Mouse (Mus musculus) MEL (cell line): ENCODE measurements at regions not wholly inside any gene's neighbourhood (a gene's known extent, or its start where the extent isn't known, plus 50 kb on each side); places are given as distances from the start of the nearest gene placed in this dataset.

Source experiments
- CTCF ChIP-seq, 3 experiments: IDR thresholded peaks in 2 of 3; conservative IDR thresholded peaks in 1 of 3; 2 replicates each; pipeline ENCODE4 v1.5.1; 2011 to 2012; ENCODE audit warnings: low read length in 3 of 3, low read depth in 2 of 3, mild to moderate bottlenecking in 2 of 3, improper control_type of control experiment in 1 of 3, inconsistent platforms in 1 of 3, mixed read lengths in 1 of 3, moderate library complexity in 1 of 3; ENCODE audit not compliant: control insufficient read depth in 1 of 3, insufficient read depth in 1 of 3, poor library complexity in 1 of 3, severe bottlenecking in 1 of 3
- JUND ChIP-seq: IDR thresholded peaks from 2 replicates; pipeline ENCODE4 v1.6.1; 2011; ENCODE audit warnings: low read depth, mild to moderate bottlenecking, improper control_type of control experiment, low read length
- MXI1 ChIP-seq: IDR thresholded peaks from 2 replicates; pipeline ENCODE4 v1.6.1; 2011; ENCODE audit warnings: mild to moderate bottlenecking, low read depth, low read length, improper control_type of control experiment
- POLR2A ChIP-seq, 2 experiments: IDR thresholded peaks; 2 replicates each; pipeline ENCODE4 v1.6.1; 2011 to 2012; ENCODE audit warnings: low read length in 2 of 2, mild to moderate bottlenecking in 2 of 2, control low read depth in 1 of 2, improper control_type of control experiment in 1 of 2, low read depth in 1 of 2, moderate library complexity in 1 of 2; ENCODE audit not compliant: control insufficient read depth in 1 of 2, insufficient read depth in 1 of 2, poor library complexity in 1 of 2
- POLR2AphosphoS5 ChIP-seq: IDR thresholded peaks from 2 replicates; pipeline ENCODE4 v1.6.1; 2012; ENCODE audit warnings: low read depth, borderline replicate concordance, mild to moderate bottlenecking, inconsistent platforms, low read length, moderate library complexity, mixed read lengths
- SIN3A ChIP-seq: IDR thresholded peaks from 2 replicates; pipeline ENCODE4 v1.6.1; 2012; ENCODE audit warnings: low read length, improper control_type of control experiment, inconsistent platforms
- TAL1 ChIP-seq: IDR thresholded peaks from 2 replicates; pipeline ENCODE4 v1.6.1; 2012; ENCODE audit warnings: mild to moderate bottlenecking, inconsistent platforms, low read length, moderate library complexity, mixed read lengths
- TCF12 ChIP-seq: IDR thresholded peaks from 2 replicates; pipeline ENCODE4 v1.6.1; 2014; ENCODE audit warnings: low read depth, mild to moderate bottlenecking, inconsistent platforms, low read length, improper control_type of control experiment, moderate library complexity
- USF1 ChIP-seq: IDR thresholded peaks from 2 replicates; pipeline ENCODE4 v1.6.1; 2014; ENCODE audit warnings: low read depth, mild to moderate bottlenecking, inconsistent platforms, low read length, improper control_type of control experiment, moderate library complexity
- USF2 ChIP-seq, 2 experiments: IDR thresholded peaks; 2 replicates each; pipeline ENCODE4 v1.6.1; 2011 to 2012; ENCODE audit warnings: improper control_type of control experiment in 2 of 2, low read length in 2 of 2, borderline replicate concordance in 1 of 2, inconsistent platforms in 1 of 2, low read depth in 1 of 2, mild to moderate bottlenecking in 1 of 2; ENCODE audit not compliant: insufficient read depth in 1 of 2
- ZNF384 ChIP-seq: IDR thresholded peaks from 2 replicates; pipeline ENCODE4 v1.6.1; 2012; ENCODE audit warnings: low read depth, mild to moderate bottlenecking, inconsistent platforms, low read length, improper control_type of control experiment

GRCm38 (mm10) chr3:6137374-6137773 is 386.8 kb downstream of the Gm8797 start:
- TF ChIP-seq CTCF (IDR thresholded peaks at IDR 0.05 in 2 of 3, conservative IDR thresholded peaks at IDR 0.05 in 1 of 3; ENCODE audit: control insufficient read depth in 1 of 3, insufficient read depth in 1 of 3, low read depth in 2 of 3, low read length in 3 of 3, poor library complexity in 1 of 3, severe bottlenecking in 1 of 3) (no peak), POLR2AphosphoS5 (no peak), SIN3A (no peak), TCF12 (no peak), ZNF384 (no peak), JUND (no peak), TAL1 (no peak), USF1 (no peak), POLR2A (IDR thresholded peaks at IDR 0.05; ENCODE audit: control insufficient read depth in 1 of 2, insufficient read depth in 1 of 2, low read depth in 1 of 2, low read length in 2 of 2, poor library complexity in 1 of 2) (no peak), MXI1 (no peak), USF2 (IDR thresholded peaks at IDR 0.05; ENCODE audit: borderline replicate concordance in 1 of 2, insufficient read depth in 1 of 2, low read depth in 1 of 2, low read length in 2 of 2) (no peak)
